Mouse (Mus musculus): ENCODE measurements around the gene Galnt16.

Galnt16 gene

GRCm38 (mm10) chr12:80517977-80518376 lies at the start of gene Galnt16:
Galnt16 (plus strand) TSS chr12:80518277.
- no peak for DNase-seq (ENCODE audit: low spot score in 2 of 2)

DNA sequence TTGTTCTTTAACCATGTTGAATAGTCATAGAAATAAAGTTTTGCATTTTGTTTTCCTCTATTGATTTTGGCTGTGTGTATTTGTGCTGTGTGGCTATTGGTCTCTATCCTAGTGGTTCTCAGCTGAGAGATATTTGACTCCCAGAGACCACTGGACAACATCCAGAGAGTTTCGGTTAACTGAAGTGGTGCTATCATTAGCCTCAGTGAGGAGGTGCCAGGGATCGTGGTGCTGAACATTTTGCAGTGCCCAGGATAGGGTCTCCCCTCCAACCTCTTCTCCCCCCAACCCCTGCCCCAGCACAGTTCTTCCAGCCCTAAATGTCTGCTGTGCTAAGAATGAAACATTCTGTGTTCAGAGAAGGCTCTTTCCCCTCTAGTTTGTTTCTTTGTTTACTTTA lies 47.9 kb upstream of the Galnt16 start:
- DNase-seq (ENCODE audit: low spot score in 2 of 2): no peak

- no peak for DNase-seq (ENCODE audit: low spot score in 2 of 2)
Observed at GRCm38 (mm10) chr12:80471926-80472325, 46.2 kb upstream of the Galnt16 start.

GRCm38 (mm10) chr12:80473731-80474130 lies 44.3 kb upstream of the Galnt16 start:
- no peak for DNase-seq (ENCODE audit: low spot score in 2 of 2)

- no peak for DNase-seq (ENCODE audit: low spot score in 2 of 2)
Observed at GRCm38 (mm10) chr12:80479986-80480385, 38.1 kb upstream of the Galnt16 start.

DNA sequence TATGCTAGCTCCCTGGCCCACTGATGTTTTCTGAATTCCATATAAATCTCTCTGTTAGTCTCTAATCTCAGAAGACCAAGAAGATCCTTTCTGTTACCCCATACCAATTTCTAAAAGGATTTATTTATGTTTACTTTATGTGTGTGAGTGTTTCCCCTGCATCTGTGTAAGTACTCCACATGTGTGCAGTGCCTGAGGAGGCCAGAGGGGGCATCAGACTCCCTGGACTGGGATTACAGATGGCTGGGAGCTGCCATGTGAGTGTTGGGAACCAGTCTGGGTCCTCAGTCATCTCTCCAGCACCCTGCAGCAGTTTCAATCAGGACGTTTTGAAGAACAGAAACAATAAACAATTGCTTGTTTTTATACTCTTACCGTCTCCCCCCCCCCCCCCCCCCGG lies 34.7 kb upstream of the Galnt16 start:
- DNase-seq (ENCODE audit: low spot score in 2 of 2): no peak

- no peak for DNase-seq (ENCODE audit: low spot score in 2 of 2)
Observed at GRCm38 (mm10) chr12:80493311-80493710, 24.8 kb upstream of the Galnt16 start.

- DNase-seq (ENCODE audit: low spot score in 2 of 2): no peak
Observed at GRCm38 (mm10) chr12:80495691-80496090, 22.4 kb upstream of the Galnt16 start.

DNA sequence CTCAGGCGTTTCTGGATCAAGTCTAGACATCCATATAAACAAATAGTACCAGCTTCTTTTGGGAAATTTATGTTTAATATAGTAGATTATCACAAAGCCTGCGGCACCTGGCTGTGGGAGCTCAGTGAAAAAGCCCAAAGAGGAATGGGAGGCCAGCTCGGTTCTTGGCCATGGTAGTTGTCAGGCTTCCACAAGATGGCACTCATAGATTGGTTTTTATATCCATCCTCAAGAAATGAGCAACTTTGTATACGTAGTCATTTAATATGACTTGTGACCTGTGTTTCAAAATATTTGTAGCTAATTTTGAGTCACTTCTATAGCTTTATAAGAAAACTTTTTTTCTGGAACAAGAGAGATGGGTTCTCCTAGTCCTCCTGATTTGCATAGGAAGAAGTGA lies 19.7 kb upstream of the Galnt16 start:
- no peak for DNase-seq (ENCODE audit: low spot score in 2 of 2)

GRCm38 (mm10) chr12:80500506-80500905 lies 17.6 kb upstream of the Galnt16 start:
- DNase-seq (ENCODE audit: low spot score in 2 of 2): no peak

DNA sequence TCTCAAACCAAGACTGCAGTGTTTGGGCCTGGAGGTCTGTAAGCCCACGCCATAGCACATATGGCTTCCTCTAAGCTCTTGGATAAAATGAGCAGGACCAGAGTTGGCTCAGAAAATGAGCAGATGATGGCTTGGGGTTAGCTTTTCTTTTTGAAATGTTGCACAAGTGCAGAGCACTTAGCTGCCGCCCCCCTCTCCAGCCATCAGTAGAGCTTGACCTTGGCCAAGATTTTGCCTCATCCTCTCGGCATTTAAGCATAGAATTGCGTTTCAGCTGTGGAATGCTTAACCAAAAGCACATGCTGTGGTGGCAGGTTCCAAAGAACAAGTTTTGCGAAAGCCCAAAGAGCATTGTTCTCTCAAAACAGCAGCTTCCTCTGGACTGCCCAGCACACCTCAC lies 13.4 kb upstream of the Galnt16 start:
- no peak for DNase-seq (ENCODE audit: low spot score in 2 of 2)

- no peak for DNase-seq (ENCODE audit: low spot score in 2 of 2)
Observed at GRCm38 (mm10) chr12:80507041-80507745, 10.9 kb upstream of the Galnt16 start.

DNA sequence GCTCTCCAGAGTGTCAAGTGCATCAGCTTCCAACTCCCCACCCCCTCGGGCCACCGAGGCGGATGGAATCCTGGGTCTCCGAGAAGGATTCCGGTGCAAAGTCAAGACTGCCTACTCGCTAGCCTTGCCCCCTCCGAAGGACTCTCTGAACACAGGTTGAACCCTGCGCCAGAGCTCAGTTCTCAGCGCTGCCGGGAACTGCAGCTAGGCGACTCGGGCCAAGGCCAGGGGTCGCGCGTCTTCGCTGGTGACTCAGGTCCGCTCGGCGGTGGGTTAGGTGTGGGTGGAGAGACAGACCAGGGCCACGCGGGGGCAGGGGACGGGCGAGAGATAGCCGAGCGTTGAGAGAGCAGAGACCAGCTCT lies 298 bp downstream of the Galnt16 start:
- DNase-seq (ENCODE audit: low spot score in 2 of 2): peak in 1 of 2 experiments; percentile 39

- DNase-seq (ENCODE audit: low spot score in 2 of 2): peak; percentile 50 to 52
Observed at GRCm38 (mm10) chr12:80518757-80519620, 912 bp downstream of the Galnt16 start.

GRCm38 (mm10) chr12:80519621-80520332 lies 1.7 kb downstream of the Galnt16 start:
- DNase-seq (ENCODE audit: low spot score in 2 of 2): peak; percentile 70 to 71

- no peak for DNase-seq (ENCODE audit: low spot score in 2 of 2)
Observed at GRCm38 (mm10) chr12:80522006-80522405, 3.9 kb downstream of the Galnt16 start.

DNA sequence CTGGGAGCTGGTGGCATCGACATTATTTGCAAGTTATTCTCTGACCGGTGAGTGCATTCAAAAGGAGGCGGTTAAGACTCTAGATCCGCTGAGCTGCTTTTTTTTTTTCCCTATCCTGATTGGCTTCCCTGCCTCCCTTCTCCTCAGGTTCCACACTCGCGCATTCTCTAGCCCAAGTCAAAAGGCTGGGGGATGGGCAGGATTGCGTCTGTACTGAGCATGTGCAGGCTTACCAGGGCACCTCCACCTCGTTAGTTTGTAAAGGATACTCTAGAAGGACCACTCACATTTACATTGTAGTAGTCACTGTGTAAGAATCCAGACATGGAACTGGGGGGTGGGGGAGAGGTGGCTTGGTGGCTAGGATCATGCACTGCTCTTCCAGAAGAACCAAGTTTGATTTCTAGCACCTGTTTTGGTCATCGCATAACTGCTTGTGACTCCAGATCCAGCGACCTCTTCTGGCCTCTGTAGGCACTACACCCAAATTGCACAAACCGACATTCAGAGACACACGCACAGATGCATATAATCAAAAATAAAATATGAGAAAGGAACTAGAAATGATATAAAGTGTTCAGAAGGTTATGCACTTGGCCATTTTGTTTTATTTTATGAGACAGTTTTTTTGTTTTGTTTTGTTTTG lies 6.3 kb downstream of the Galnt16 start:
- DNase-seq (ENCODE audit: low spot score in 2 of 2): no peak

DNA sequence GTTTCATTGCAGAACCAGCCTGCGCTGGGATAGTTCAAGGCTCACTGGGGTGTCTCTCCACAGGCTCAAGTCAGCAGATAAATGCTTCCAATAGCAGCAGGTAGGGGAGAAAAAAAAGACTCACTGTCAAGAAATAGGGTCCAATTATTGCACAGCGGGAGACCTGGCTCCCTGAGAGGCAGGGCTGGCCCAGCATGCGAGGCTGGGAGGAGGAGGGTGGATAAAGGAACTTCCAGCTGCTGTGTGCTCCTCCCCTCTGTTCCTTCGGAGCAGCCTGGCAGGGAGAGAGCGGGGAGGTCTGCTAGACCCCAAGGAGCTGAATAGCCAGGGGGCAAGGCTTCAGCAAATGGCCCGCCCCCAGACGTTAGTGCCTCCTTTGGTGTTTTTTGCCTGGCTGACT lies 7.4 kb downstream of the Galnt16 start:
- no peak for DNase-seq (ENCODE audit: low spot score in 2 of 2)

- DNase-seq (ENCODE audit: low spot score in 2 of 2): no peak
Observed at GRCm38 (mm10) chr12:80526511-80526910, 8.4 kb downstream of the Galnt16 start.

DNA sequence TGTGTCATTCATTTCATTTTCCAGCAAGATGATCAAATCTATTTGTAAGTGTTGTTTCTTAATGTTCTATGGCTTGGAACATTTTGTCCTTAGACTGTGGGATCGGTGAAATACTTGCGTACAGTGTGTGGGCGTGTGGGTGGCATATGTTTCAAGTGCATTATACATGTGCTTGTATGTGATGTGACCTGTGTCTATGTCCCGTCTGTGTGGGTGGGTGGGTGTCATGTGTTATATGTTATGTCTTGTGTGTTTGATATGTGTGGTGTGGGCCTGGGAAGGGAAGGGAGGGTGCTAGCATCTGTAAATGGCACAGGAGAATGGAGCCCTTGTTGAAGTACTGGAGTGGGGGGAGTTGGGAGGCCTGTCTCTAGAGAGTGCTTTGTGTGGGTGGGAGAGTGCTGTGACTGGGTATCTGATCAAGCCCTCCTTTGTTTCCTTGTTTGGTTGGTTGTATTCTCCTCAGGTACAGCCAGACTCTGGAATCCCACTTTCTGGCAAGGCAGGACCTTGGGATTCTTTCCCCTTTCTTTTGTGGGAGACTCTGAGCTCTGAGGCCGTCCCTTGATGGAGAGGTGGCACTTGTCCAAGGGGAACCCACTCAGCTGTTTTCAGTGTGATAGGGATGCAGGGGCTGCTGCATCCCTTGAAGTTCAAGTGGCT lies 9.8 kb downstream of the Galnt16 start:
- peak in 1 of 2 experiments; percentile 51 for DNase-seq (ENCODE audit: low spot score in 2 of 2)

DNA sequence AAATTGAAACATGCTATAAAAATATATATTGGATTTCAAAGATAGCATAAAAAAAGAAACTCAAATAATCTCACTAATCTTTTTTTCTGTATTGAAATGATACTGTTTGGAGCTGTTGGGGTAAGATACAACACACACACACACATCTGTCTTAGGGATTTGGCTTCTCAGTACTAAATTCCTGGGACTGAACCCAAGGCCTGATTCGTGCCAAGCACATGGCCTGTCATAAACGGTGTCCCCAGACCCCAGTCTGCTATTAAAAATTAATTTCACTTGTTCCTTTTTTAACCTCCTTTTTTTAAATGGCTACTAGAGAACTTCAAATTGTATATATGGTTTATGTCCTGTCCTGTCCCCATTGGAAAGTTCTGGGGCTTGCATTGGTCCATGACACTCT lies 12.0 kb downstream of the Galnt16 start:
- DNase-seq (ENCODE audit: low spot score in 2 of 2): no peak
